Mouse (Mus musculus) midbrain, embryonic 16.5 days (tissue): ENCODE data around the gene Itpkb. TPM values are rescaled to one million over a fixed set of nuclear protein-coding genes. Genes with fewer than 3 reads are reported as not detected.

ENCODE experiments used
- ATAC-seq: fragments of 200-750 bp; cut with Nextera tagmentation; 2 replicates; pipeline ENCODE4 v1.8.0; 2017; ENCODE audit warnings: moderate TSS enrichment
- H3K27ac ChIP-seq: fragments of 300-500 bp; sonication (generic); 2 replicates; pipeline ENCODE4 v1.5.1; 2014; ENCODE audit warnings: mild to moderate bottlenecking, low read length, mixed read lengths
- H3K27me3 ChIP-seq: fragments of 300-500 bp; sonication (generic); 2 replicates; pipeline ENCODE4 v1.6.1; 2014; ENCODE audit warnings: low read depth, low read length, mixed read lengths; ENCODE audit not compliant: control insufficient read depth, insufficient read depth
- H3K36me3 ChIP-seq: fragments of 300-500 bp; sonication (generic); 2 replicates; pipeline ENCODE4 v1.6.1; 2014; ENCODE audit warnings: mild to moderate bottlenecking, low read length, moderate library complexity, mixed read lengths; ENCODE audit not compliant: control insufficient read depth, insufficient read depth
- H3K4me1 ChIP-seq: fragments of 300-500 bp; sonication (generic); 2 replicates; pipeline ENCODE4 v1.6.1; 2014; ENCODE audit warnings: mild to moderate bottlenecking, low read length, mixed read lengths; ENCODE audit not compliant: control insufficient read depth, insufficient read depth
- H3K4me2 ChIP-seq: fragments of 300-500 bp; sonication (generic); 2 replicates; pipeline ENCODE4 v1.6.1; 2014; ENCODE audit warnings: mild to moderate bottlenecking, low read length, mixed read lengths
- H3K4me3 ChIP-seq: fragments of 300-500 bp; sonication (generic); 2 replicates; pipeline ENCODE4 v1.5.1; 2014; ENCODE audit warnings: low read depth, mild to moderate bottlenecking, low read length, moderate library complexity, mixed read lengths
- H3K9ac ChIP-seq: fragments of 300-500 bp; sonication (generic); 2 replicates; pipeline ENCODE4 v1.6.1; 2014; ENCODE audit warnings: low read depth, low read length, mixed read lengths
- H3K9me3 ChIP-seq: fragments of 300-500 bp; sonication (generic); replicated peaks from 2 replicates; pipeline ENCODE4 v1.6.1; 2014; ENCODE audit warnings: mild to moderate bottlenecking, low read length, mixed read lengths; ENCODE audit not compliant: control insufficient read depth, poor library complexity, severe bottlenecking
- WGBS: fragments of 180-500 bp; shearing (Covaris S2); extraction: QIAGEN DNeasy Blood & Tissue Kit; methylation state at CpG from one replicate; pipeline ENCODE4 v1.1.7; 2014; 5-methylcytosine and 5-hydroxymethylcytosine counted together
- polyA plus RNA-seq: library from polyadenylated mRNA; unstranded; fragments of >200 nt; fragmentation: Nextera tagmentation; extraction: Ambion mirVana; gene quantifications from 2 replicates; pipeline ENCODE4 v1.2.1, GENCODE M21; 2015

The Itpkb gene
- polyA plus RNA-seq, 1 experiment from 2014 or later = 2.2 TPM

DNA sequence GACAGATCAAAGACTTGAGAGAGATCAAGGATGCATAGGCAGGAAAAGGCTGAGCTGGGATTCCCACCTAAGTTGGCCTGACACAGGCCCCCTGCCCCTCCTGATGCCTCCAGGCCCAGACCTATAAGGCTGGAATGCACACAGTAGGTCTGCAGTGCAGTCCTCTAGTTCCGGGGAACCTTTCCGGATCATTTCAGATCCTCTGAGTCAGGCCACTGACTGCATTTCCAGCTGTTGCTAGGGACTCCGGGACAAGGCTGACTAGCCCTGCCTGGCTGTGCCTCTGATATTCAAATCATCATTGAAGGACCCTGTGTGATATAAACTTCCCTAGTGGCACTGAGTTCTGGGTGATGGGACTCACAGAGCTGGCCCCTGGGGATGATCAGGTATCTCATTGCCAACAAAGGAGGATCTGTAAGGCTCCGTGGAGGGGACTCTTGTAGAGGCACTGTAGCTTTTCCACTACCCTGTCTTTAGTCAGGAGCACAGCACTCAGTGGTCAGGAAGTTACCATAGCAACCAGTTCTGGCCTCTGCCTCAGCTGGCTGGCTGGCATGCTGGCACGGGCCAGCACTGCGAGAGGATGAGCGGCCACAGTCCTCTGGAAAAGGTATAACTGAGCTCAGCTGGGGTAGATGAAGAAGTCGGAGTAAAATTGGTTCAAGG, 90.3 kb downstream of the Itpkb start:
- no peaks in the 10 kb centered on the region for H3K9me3 ChIP-seq
- H3K36me3 ChIP-seq = no peaks in the 10 kb centered on the region
- H3K27me3 ChIP-seq = no peaks in the 10 kb centered on the region
- ATAC-seq = peak; percentile 89
- H3K9ac ChIP-seq = peak overlapping the region; percentile 43
- peak overlapping the region; percentile 8 for H3K4me3 ChIP-seq
- peak overlapping the region; percentile 44 for H3K4me2 ChIP-seq
- peaks cover 22% of the 10 kb centered on the region for H3K4me1 ChIP-seq
- peak overlapping the region; percentile 78 for H3K27ac ChIP-seq
- 17% methylated on average over 8 of the region's 8 CpGs for WGBS

DNA sequence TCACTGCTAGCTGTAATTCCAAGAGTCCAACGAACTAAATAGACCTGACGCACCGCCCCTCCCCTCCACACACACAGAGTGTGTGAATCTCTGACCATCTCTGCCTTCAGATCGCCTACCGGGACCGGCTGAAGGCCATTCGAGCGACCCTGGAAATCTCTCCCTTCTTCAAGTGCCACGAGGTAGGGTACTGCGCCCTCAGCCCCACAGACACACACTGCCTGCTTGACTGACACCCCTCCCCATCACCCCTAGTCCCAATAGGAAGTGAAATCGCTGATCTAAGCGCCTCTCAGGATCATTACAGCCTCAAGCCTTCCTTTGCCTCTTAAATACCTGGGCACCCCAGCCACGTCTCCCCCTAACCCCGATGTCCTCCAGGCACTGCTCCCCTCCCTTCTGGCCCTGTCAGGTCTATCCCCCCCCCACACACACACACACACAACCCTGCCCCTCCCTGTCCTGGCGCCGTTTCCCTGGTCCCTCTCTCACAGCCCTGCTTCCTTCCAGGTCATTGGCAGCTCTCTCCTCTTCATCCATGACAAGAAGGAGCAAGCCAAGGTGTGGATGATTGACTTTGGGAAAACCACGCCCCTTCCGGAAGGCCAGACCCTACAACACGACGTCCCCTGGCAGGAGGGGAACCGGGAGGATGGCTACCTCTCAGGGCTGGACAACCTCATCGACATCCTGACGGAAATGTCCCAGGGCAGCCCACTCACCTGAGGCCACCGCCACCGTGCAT, 91.1 kb downstream of the Itpkb start:
- Histone ChIP-seq H3K4me1 (peaks cover 22% of the 10 kb centered on the region), H3K9ac (peak overlapping the region; percentile 43), H3K4me2 (peak overlapping the region; percentile 44), H3K4me3 (peak overlapping the region; percentile 8), H3K9me3 (no peaks in the 10 kb centered on the region), H3K27me3 (no peaks in the 10 kb centered on the region), H3K36me3 (no peaks in the 10 kb centered on the region), H3K27ac (peak overlapping the region; percentile 78)
- 48% methylated on average over 25 of the region's 25 CpGs for WGBS
- peak; percentile 47 for ATAC-seq

DNA sequence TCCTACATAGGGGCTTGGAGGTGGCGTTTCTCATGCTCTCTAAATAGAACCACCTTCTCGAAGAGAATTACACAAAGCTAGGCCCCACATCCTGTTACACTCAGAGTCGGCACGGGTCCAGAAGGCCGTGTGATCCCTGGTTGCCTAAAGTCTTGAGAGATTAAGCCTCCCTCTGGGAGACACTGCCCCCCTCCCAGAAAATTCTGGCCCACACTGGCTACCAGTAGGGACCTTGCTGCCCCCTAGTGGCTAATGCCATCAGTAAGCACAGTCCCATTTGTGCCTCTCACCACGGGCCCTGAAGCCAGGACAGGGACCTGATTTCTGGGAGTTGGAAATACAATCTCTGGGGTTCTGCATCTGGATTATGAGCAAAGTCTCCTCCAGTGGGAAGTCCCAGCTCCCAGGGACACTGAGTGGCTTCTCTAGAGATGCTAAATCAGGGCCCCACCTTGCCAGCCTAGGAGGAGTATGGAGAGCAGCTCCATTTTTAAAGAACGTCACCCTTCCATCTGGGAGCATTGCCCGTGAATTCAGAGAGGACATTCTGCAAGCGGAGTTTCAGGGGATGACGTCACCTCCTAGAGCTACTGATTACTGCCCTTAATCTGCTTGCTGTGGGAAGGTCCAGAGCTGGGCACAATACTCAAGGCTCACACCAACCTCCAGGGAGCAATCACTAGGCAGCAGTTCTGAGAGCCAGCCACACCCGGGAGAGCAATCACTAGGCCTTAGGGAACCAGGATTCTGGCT, 92.0 kb downstream of the Itpkb start:
- Histone ChIP-seq H3K4me3 (no peak overlapping the region), H3K27me3 (no peaks in the 10 kb centered on the region), H3K27ac (peak overlapping the region; percentile 78; the same call in 1 of the 2 replicates), H3K9ac (peak overlapping the region; percentile 43; the same call in 1 of the 2 replicates), H3K4me1 (peaks cover 22% of the 10 kb centered on the region), H3K9me3 (no peaks in the 10 kb centered on the region), H3K36me3 (no peaks in the 10 kb centered on the region), H3K4me2 (peak overlapping the region; percentile 44)
- WGBS = 23% methylated on average over 11 of the region's 11 CpGs
- ATAC-seq = 0 out of 2 replicates have a peak, but pooled peaks have one; percentile 16

DNA sequence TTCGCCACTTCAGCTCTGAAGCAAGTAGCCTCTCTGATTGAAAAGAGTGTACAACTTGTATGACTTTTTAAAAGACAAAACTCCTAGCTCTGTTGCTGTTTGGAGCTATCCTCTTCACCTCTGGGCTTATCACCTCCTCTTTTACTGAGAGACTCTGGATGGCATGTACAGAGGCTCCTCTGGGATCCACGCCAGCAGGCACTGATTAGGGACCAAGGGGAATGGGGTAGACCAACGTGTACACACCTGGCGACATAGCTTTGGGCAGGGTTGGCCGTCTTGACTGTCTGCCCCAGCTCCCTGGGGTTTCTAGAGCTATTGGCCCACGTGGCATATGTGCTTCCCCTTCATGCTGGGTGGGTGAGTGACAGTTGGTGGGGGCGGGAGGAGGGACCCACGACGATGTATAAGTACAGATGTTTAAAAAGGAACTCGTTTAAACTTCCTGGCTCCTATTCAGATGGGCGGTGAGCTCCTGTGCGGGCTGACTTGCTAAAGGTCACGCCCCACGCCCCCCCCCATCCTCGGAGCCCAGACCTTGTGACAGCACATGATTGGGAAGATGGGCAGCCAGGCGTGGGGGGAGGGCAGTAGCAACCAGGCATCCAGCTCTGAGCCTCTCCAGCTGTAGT, 92.8 kb downstream of the Itpkb start:
- Histone ChIP-seq H3K36me3 (no peaks in the 10 kb centered on the region), H3K27ac (no peak overlapping the region), H3K4me3 (no peak overlapping the region), H3K4me1 (peaks cover 22% of the 10 kb centered on the region), H3K4me2 (no peak overlapping the region), H3K27me3 (no peaks in the 10 kb centered on the region), H3K9ac (no peak overlapping the region), H3K9me3 (no peaks in the 10 kb centered on the region)
- no peak for ATAC-seq
- WGBS = 59% methylated on average over 16 of the region's 16 CpGs

DNA sequence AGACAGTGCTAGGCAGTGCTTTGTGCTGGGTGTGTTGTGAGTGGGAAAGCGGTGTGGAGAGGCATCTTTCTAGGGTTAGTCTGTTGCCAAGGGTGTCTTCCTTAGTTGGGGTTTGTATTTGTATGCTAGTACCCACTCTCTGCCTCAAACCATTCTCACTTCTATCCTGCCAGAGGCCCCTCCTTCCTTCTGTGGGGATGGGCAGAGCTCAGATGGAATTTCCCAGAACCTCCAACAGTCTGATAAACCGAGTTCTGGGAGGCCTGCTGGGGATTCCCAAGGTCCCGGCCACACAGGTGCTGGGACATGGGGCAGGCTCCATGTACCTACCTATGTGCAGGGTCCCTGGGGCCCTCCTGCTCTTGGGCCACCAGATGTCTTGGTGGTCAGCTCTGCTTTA, 93.6 kb downstream of the Itpkb start:
- H3K27me3 ChIP-seq = no peaks in the 10 kb centered on the region
- H3K9me3 ChIP-seq = no peaks in the 10 kb centered on the region
- H3K9ac ChIP-seq = no peak overlapping the region
- H3K27ac ChIP-seq = no peak overlapping the region
- no peak for ATAC-seq
- peaks cover 22% of the 10 kb centered on the region for H3K4me1 ChIP-seq
- H3K4me3 ChIP-seq = no peak overlapping the region
- H3K36me3 ChIP-seq = no peaks in the 10 kb centered on the region
- H3K4me2 ChIP-seq = no peak overlapping the region
- WGBS = 80% methylated on average over 3 of the region's 3 CpGs

DNA sequence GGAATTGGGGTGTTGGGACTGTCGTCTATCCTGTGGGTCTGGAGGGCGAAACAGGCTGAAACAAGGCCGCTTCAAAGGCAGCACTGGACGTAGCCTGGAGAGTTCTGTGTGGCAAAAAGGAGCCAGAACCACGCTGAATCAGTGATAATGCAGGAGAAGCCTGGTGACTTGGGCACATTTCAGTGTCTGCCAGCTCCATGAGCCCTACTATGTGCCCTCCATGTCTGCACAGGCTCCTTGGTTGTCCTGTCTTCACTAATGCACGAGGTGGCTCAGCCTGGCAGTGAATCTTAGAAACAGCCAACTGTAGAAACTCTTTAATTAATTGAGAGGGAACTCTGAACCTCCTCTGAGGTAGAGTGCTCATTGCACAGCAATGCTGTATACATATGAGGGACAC, 96.1 kb downstream of the Itpkb start:
- H3K4me1 ChIP-seq = peaks cover 6% of the 10 kb centered on the region
- WGBS = 83% methylated on average over 6 of the region's 6 CpGs
- no peaks in the 10 kb centered on the region for H3K9me3 ChIP-seq
- H3K27me3 ChIP-seq = no peaks in the 10 kb centered on the region
- no peak overlapping the region for H3K4me3 ChIP-seq
- H3K36me3 ChIP-seq = no peaks in the 10 kb centered on the region
- ATAC-seq = no peak
- H3K27ac ChIP-seq = no peak overlapping the region
- H3K4me2 ChIP-seq = no peak overlapping the region
- no peak overlapping the region for H3K9ac ChIP-seq

DNA sequence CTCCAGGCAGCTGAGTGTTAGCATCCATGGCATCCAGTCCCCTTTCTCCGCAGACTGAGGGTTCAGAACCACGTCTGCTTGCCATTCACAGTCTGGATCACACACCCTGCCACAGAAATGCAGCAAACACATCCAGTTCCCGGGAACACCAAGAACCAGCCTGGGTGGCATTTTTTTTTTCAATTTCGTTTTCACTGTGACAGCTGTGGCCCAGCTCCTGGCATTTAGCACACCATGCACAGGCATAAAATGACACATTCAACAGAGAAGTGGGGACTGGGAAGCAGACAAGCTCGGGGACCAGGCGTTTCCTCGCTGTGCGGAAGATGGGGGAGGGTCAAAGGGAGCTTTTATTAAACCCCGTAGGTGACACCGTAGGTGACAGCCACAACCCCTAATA, 97.4 kb downstream of the Itpkb start:
- WGBS = 56% methylated on average over 10 of the region's 10 CpGs
- Histone ChIP-seq H3K4me1 (peaks cover 3% of the 10 kb centered on the region), H3K9ac (no peak overlapping the region), H3K36me3 (no peaks in the 10 kb centered on the region), H3K27ac (no peak overlapping the region), H3K9me3 (no peaks in the 10 kb centered on the region), H3K27me3 (no peaks in the 10 kb centered on the region), H3K4me3 (no peak overlapping the region), H3K4me2 (no peak overlapping the region)
- no peak for ATAC-seq

DNA sequence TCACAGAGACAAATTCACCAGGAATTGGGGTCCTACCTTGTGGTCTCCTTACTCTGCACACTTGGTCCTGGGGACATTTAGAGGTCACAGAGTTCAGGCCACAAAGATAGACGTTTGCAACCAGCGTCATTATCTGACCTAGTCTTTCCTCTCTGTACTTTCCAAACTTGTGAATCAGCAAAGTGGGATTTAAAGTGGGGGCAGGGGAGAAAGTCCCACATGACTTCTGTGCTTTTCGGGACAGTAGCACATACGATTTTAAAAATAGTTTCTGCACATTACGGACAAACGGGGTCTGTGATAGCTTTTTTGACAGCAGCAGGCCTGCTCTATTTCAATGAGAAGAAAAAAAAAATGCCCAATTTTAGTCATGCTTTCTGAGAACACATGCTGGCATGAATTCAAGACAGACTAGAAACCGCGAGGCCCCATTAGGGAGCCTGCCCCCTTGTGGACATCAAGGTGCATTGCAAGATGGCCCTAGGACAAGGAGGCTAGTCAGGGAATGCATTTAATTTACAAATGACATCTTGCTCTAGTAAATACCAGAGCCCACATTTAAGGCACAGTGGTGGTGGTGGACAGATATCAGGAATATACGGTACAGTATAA, 97.9 kb downstream of the Itpkb start:
- WGBS = 33% methylated on average over 9 of the region's 9 CpGs
- H3K36me3 ChIP-seq = no peaks in the 10 kb centered on the region
- H3K27me3 ChIP-seq = no peaks in the 10 kb centered on the region
- H3K9ac ChIP-seq = no peak overlapping the region
- no peak overlapping the region for H3K4me3 ChIP-seq
- peaks cover 8% of the 10 kb centered on the region for H3K4me1 ChIP-seq
- no peaks in the 10 kb centered on the region for H3K9me3 ChIP-seq
- no peak for ATAC-seq
- H3K4me2 ChIP-seq = no peak overlapping the region
- H3K27ac ChIP-seq = no peak overlapping the region
